Mouse (Mus musculus): ENCODE measurements at regions not wholly inside any gene's neighbourhood (a gene's known extent, or its start where the extent isn't known, plus 50 kb on each side); places are given as distances from the start of the nearest gene placed in this dataset.

GRCm38 (mm10) chr1:56453756-56454155 lies 183.5 kb downstream of the Hsfy2 start:
- Histone ChIP-seq H3K27me3 (ENCODE audit: control insufficient read depth, insufficient read depth, low read length) (no peaks in the 10 kb centered on the region), H3K36me3 (ENCODE audit: control insufficient read depth, insufficient read depth, low read length) (no peaks in the 10 kb centered on the region), H3K27ac (no peak overlapping the region), H3K4me3 (no peak overlapping the region), H3K79me2 (replicated peaks; ENCODE audit: control insufficient read depth, insufficient read depth, low read length) (no peaks in the 10 kb centered on the region), H3K4me1 (ENCODE audit: control insufficient read depth, insufficient read depth, low read length) (no peaks in the 10 kb centered on the region), H3K9ac (ENCODE audit: low read depth, low read length) (no peak overlapping the region)
- WGBS = 66% methylated on average over 3 of the region's 3 CpGs
- intact Hi-C loops (cut with DNase I) = no loop called here
- no peak for TF ChIP-seq CTCF (IDR thresholded peaks at IDR 0.05)
- no peak for DNase-seq

DNA sequence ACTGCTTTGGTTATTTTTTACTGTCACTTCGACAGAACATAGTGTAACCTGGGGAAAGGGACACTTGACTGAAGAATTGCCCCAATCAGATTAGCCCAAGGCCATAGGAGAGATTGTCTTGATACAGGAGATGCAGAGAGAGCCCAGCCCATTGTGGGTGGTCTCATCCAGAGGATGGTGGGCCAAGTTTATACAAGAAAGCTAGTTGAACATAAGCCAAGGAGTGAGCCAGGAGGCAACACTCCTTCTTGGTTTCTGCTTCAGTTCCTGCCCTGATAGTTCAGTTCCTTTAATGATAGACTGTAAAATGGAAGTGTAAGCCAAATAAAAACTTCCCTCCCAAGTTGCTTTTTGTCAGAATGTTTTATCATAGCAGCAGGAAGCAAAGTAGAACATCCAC lies 194.4 kb downstream of the Hsfy2 start:
- H3K9ac ChIP-seq (ENCODE audit: low read depth, low read length) = no peak overlapping the region
- no peak overlapping the region for H3K4me3 ChIP-seq
- intact Hi-C loops (cut with DNase I) = loop anchor here (10.0 kb wide), 1 partner anchor 478 kb away; no protein-coding TSS in a partner anchor
- DNase-seq = no peak
- H3K27ac ChIP-seq = no peak overlapping the region
- H3K79me2 ChIP-seq (replicated peaks; ENCODE audit: control insufficient read depth, insufficient read depth, low read length) = no peaks in the 10 kb centered on the region
- no peak for TF ChIP-seq POLR2A (IDR thresholded peaks at IDR 0.05; ENCODE audit: insufficient read depth, low read depth, low read length)
- TF ChIP-seq CTCF (IDR thresholded peaks at IDR 0.05) = no peak
- no peak for TF ChIP-seq EP300 (IDR thresholded peaks at IDR 0.05; ENCODE audit: insufficient read depth, low read depth, low read length)
- WGBS = 73% methylated on average over 1 of the region's 1 CpGs
- H3K4me1 ChIP-seq (ENCODE audit: control insufficient read depth, insufficient read depth, low read length) = no peaks in the 10 kb centered on the region
- no peaks in the 10 kb centered on the region for H3K36me3 ChIP-seq (ENCODE audit: control insufficient read depth, insufficient read depth, low read length)
- H3K27me3 ChIP-seq (ENCODE audit: control insufficient read depth, insufficient read depth, low read length) = no peaks in the 10 kb centered on the region

GRCm38 (mm10) chr1:56406786-56407185 lies 230.4 kb downstream of the Hsfy2 start:
- 71% methylated on average over 1 of the region's 1 CpGs for WGBS
- no peaks in the 10 kb centered on the region for H3K36me3 ChIP-seq (ENCODE audit: control insufficient read depth, insufficient read depth, low read length)
- intact Hi-C loops (cut with DNase I) = no loop called here

DNA sequence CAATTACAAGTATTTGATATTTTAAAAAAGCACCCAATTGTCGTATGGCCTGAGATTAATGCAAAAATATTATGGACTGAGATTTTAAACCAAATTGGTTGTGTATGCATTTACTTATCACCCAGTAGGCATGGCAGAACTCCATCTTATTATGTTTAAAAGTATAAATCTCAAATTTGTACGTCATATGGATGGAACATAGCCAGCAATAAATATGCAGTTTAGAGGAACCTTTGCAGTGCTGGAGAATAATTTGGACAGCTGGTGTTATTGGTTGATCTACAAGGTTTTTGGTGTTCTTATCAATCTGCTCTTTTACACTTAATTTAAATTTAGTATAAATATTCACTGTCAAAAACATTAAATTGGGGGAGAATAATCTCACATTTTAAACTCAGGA lies 233.9 kb downstream of the Hsfy2 start:
- intact Hi-C loops (cut with DNase I) = no loop called here

More at GRCm38 (mm10) chr1:56406786-56407185, 230.4 kb downstream of the Hsfy2 start:
- H3K27me3 ChIP-seq (ENCODE audit: control insufficient read depth, insufficient read depth, low read length) = no peaks in the 10 kb centered on the region
- H3K9ac ChIP-seq (ENCODE audit: low read depth, low read length) = no peak overlapping the region
- DNase-seq = no peak
- H3K27ac ChIP-seq = no peak overlapping the region
- no peak overlapping the region for H3K4me3 ChIP-seq
- no peaks in the 10 kb centered on the region for H3K4me1 ChIP-seq (ENCODE audit: control insufficient read depth, insufficient read depth, low read length)
- no peak for TF ChIP-seq EP300 (IDR thresholded peaks at IDR 0.05; ENCODE audit: insufficient read depth, low read depth, low read length)
- no peak for TF ChIP-seq POLR2A (IDR thresholded peaks at IDR 0.05; ENCODE audit: insufficient read depth, low read depth, low read length)
- no peak for TF ChIP-seq CTCF (IDR thresholded peaks at IDR 0.05)
- no peaks in the 10 kb centered on the region for H3K79me2 ChIP-seq (replicated peaks; ENCODE audit: control insufficient read depth, insufficient read depth, low read length)

DNA sequence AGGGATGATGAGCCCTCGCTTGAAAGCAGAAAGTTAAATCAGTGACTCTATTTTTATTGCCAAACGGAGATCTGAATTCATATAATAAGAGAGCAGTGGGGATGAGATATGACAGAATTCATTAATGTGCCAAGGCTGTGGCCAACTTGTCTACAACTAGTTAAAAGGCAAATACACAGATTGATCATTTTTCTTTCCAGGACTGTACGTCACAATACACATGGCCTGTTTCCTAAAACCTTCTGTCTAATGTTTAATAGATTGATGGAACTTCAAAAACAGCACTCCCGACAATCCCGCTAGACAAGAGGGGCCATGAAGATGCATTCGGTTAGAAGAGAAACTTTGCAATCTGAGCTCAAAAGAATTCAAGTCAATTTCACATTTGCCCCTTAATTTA lies 241.4 kb downstream of the Hsfy2 start:
- Histone ChIP-seq H3K36me3 (ENCODE audit: control insufficient read depth, insufficient read depth, low read length) (no peaks in the 10 kb centered on the region), H3K27me3 (ENCODE audit: control insufficient read depth, insufficient read depth, low read length) (no peaks in the 10 kb centered on the region), H3K27ac (no peak overlapping the region), H3K79me2 (replicated peaks; ENCODE audit: control insufficient read depth, insufficient read depth, low read length) (no peaks in the 10 kb centered on the region), H3K9ac (ENCODE audit: low read depth, low read length) (no peak overlapping the region), H3K4me3 (no peak overlapping the region), H3K4me1 (ENCODE audit: control insufficient read depth, insufficient read depth, low read length) (no peaks in the 10 kb centered on the region)
- intact Hi-C loops (cut with DNase I) = no loop called here
- no peak for TF ChIP-seq CTCF (IDR thresholded peaks at IDR 0.05)
- no peak for TF ChIP-seq POLR2A (IDR thresholded peaks at IDR 0.05; ENCODE audit: insufficient read depth, low read depth, low read length)
- no peak for TF ChIP-seq EP300 (IDR thresholded peaks at IDR 0.05; ENCODE audit: insufficient read depth, low read depth, low read length)
- DNase-seq = no peak
- 83% methylated on average over 6 of the region's 6 CpGs for WGBS

More for the DNA sequence above, 233.9 kb downstream of the Hsfy2 start:
- WGBS = 81% methylated on average over 2 of the region's 2 CpGs
- Histone ChIP-seq H3K27me3 (ENCODE audit: control insufficient read depth, insufficient read depth, low read length) (no peaks in the 10 kb centered on the region), H3K4me3 (no peak overlapping the region), H3K9ac (ENCODE audit: low read depth, low read length) (no peak overlapping the region), H3K79me2 (replicated peaks; ENCODE audit: control insufficient read depth, insufficient read depth, low read length) (no peaks in the 10 kb centered on the region), H3K27ac (no peak overlapping the region), H3K4me1 (ENCODE audit: control insufficient read depth, insufficient read depth, low read length) (no peaks in the 10 kb centered on the region), H3K36me3 (ENCODE audit: control insufficient read depth, insufficient read depth, low read length) (no peaks in the 10 kb centered on the region)
- TF ChIP-seq EP300 (IDR thresholded peaks at IDR 0.05; ENCODE audit: insufficient read depth, low read depth, low read length) (no peak), CTCF (IDR thresholded peaks at IDR 0.05) (no peak), POLR2A (IDR thresholded peaks at IDR 0.05; ENCODE audit: insufficient read depth, low read depth, low read length) (no peak)
- no peak for DNase-seq

GRCm38 (mm10) chr1:56387086-56387485 lies 250.1 kb downstream of the Hsfy2 start:
- Histone ChIP-seq H3K9ac (ENCODE audit: low read depth, low read length) (no peak overlapping the region), H3K79me2 (replicated peaks; ENCODE audit: control insufficient read depth, insufficient read depth, low read length) (no peaks in the 10 kb centered on the region), H3K4me1 (ENCODE audit: control insufficient read depth, insufficient read depth, low read length) (no peaks in the 10 kb centered on the region), H3K36me3 (ENCODE audit: control insufficient read depth, insufficient read depth, low read length) (no peaks in the 10 kb centered on the region), H3K27ac (no peak overlapping the region), H3K27me3 (ENCODE audit: control insufficient read depth, insufficient read depth, low read length) (no peaks in the 10 kb centered on the region), H3K4me3 (no peak overlapping the region)
- DNase-seq = no peak
- no peak for TF ChIP-seq CTCF (IDR thresholded peaks at IDR 0.05)
- no peak for TF ChIP-seq POLR2A (IDR thresholded peaks at IDR 0.05; ENCODE audit: insufficient read depth, low read depth, low read length)
- no peak for TF ChIP-seq EP300 (IDR thresholded peaks at IDR 0.05; ENCODE audit: insufficient read depth, low read depth, low read length)
- intact Hi-C loops (cut with DNase I) = no loop called here
- 52% methylated on average over 6 of the region's 6 CpGs for WGBS
